Mouse (Mus musculus): ENCODE results near the gene Prss36.

GRCm38 (mm10) chr7:127895442-127895841, 51.1 kb downstream of the Prss36 start, which contains the start of the genes Gm21974 and Vkorc1:
- TF ChIP-seq GATA1 (IDR thresholded peaks at IDR 0.05; ENCODE audit: low read length) = 0 out of 2 replicates have a peak, but pooled peaks have one; percentile 14
- TF ChIP-seq TAL1 (IDR thresholded peaks at IDR 0.05; ENCODE audit: low read length) = no peak

Data from erythroblast, embryonic 14.5 days (primary cell).